Mouse (Mus musculus) layer of hippocampus, postnatal 10 days (tissue): Measurements from ENCODE around the gene 4922502D21Rik. TPM values are rescaled to one million over a fixed set of nuclear protein-coding genes. Genes with fewer than 3 reads are reported as not detected.
"Not testable (repeated sequence)": the region's sequence is repeated elsewhere in the genome, so short reads cannot be mapped to it uniquely, and the experiment has no call there.

ENCODE experiments used
- DNase-seq, 2 experiments: peaks; one replicate each; pipeline ENCODE4 v3.0.0; 2021; ENCODE audit warnings: low spot score in 2 of 2
- long read RNA-seq: library from polyadenylated mRNA; stranded (forward); transcript quantifications from one replicate; pipeline ENCODE4 v2.0.0, GENCODE M21; 2023
- total RNA-seq, 2 experiments: library from RNA; stranded (reverse); gene quantifications; 2 replicates each; pipeline ENCODE4 v1.2.3; 2021

Gene 4922502D21Rik
- total RNA-seq: not detected
- long read RNA-seq: 0 reads

GRCm38 (mm10) chr6:129331610-129332009, at the start of gene 4922502D21Rik:
Gene 4922502D21Rik (minus strand): TSS chr6:129331796.
- DNase-seq: no peak

GRCm38 (mm10) chr6:129380454-129380853, 48.9 kb upstream of the 4922502D21Rik start:
- DNase-seq: no peak

- no peak for DNase-seq
Measured at GRCm38 (mm10) chr6:129374937-129375471, 43.4 kb upstream of the 4922502D21Rik start.

GRCm38 (mm10) chr6:129369374-129370132, 38.0 kb upstream of the 4922502D21Rik start:
- DNase-seq: no peak

- DNase-seq: peak; percentile 48 to 57
Measured at GRCm38 (mm10) chr6:129365959-129366359, 34.4 kb upstream of the 4922502D21Rik start.

- DNase-seq: no peak
Measured at GRCm38 (mm10) chr6:129363942-129364341, 32.3 kb upstream of the 4922502D21Rik start.

GRCm38 (mm10) chr6:129359515-129359914, 27.9 kb upstream of the 4922502D21Rik start:
- DNase-seq: no peak

- DNase-seq: no peak
Measured at GRCm38 (mm10) chr6:129356430-129356829, 24.8 kb upstream of the 4922502D21Rik start.

- DNase-seq: no peak
Measured at GRCm38 (mm10) chr6:129355774-129356173, 24.2 kb upstream of the 4922502D21Rik start.

- no peak for DNase-seq
Measured at GRCm38 (mm10) chr6:129351091-129351490, 19.5 kb upstream of the 4922502D21Rik start.

GRCm38 (mm10) chr6:129349524-129350352, 18.1 kb upstream of the 4922502D21Rik start:
- no peak for DNase-seq

GRCm38 (mm10) chr6:129344408-129344807, 12.8 kb upstream of the 4922502D21Rik start:
- no peak for DNase-seq

- DNase-seq: not testable (repeated sequence)
Measured at GRCm38 (mm10) chr6:129342391-129342790, 10.8 kb upstream of the 4922502D21Rik start, which contains the start of gene Clec12a. Gene Clec12a (plus strand): TSS chr6:129342691.

GRCm38 (mm10) chr6:129337751-129338150, 6.2 kb upstream of the 4922502D21Rik start:
- DNase-seq: no peak

- peak; percentile 47 to 63 for DNase-seq
Measured at GRCm38 (mm10) chr6:129333674-129334078, 2.1 kb upstream of the 4922502D21Rik start.

GRCm38 (mm10) chr6:129326568-129327150, 4.9 kb downstream of the 4922502D21Rik start:
- DNase-seq: no peak

- DNase-seq: no peak
Measured at GRCm38 (mm10) chr6:129326016-129326415, 5.6 kb downstream of the 4922502D21Rik start.

- no peak for DNase-seq
Measured at GRCm38 (mm10) chr6:129319331-129319730, 12.3 kb downstream of the 4922502D21Rik start.

- DNase-seq: no peak
Measured at GRCm38 (mm10) chr6:129318395-129318794, 13.2 kb downstream of the 4922502D21Rik start.

- no peak for DNase-seq
Measured at GRCm38 (mm10) chr6:129316463-129316862, 15.1 kb downstream of the 4922502D21Rik start.

- no peak for DNase-seq
Measured at GRCm38 (mm10) chr6:129315698-129316097, 15.9 kb downstream of the 4922502D21Rik start.
